Mouse (Mus musculus): Measurements from ENCODE around the gene Gtf3c5. TPM values are rescaled to one million over a fixed set of nuclear protein-coding genes. Genes with fewer than 3 reads are reported as not detected.

The Gtf3c5 gene
- polyA plus RNA-seq, 1 experiment from 2014 or later = 37.2 TPM

DNA sequence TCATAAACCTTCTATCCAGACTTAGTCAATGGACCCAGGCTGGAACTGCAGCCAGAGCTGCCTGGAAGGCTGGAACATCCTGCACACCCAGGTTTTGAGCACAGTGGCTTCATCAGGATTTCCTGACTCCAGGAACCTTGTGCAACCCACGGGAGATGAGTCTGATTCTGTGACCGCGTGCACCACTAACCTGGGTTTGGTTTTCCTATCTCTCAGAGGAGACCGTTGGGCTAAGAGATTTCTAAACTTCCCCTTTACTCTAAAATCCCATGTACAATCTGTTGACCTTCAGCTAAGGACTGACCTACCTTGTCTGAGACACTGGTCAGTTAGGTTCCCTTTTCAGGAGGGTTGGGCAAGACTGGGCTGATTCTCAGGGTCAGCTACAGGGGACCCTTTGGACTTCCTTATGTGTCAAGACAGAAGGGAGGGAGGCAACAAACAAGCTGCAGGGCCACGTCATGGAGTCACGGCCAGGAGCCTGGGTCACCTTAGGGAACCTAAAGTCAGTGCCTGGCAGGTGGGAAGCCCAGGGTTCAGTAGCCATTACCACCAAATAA, 35.3 kb upstream of the Gtf3c5 start:
- ATAC-seq (ENCODE audit: low FRiP score) = no peak
- Histone ChIP-seq H3K4me2 (no peak overlapping the region), H3K4me3 (replicated peaks) (no peak overlapping the region), H3K4me1 (peaks cover 4% of the 10 kb centered on the region; the same call in 1 of the 2 replicates), H3K27ac (replicated peaks) (no peak overlapping the region), H3K9me3 (replicated peaks) (no peaks in the 10 kb centered on the region), H3K36me3 (no peaks in the 10 kb centered on the region), H3K9ac (replicated peaks) (no peak overlapping the region), H3K27me3 (replicated peaks) (peaks cover 21% of the 10 kb centered on the region)
- 84% methylated on average over 6 of the region's 6 CpGs for WGBS

DNA sequence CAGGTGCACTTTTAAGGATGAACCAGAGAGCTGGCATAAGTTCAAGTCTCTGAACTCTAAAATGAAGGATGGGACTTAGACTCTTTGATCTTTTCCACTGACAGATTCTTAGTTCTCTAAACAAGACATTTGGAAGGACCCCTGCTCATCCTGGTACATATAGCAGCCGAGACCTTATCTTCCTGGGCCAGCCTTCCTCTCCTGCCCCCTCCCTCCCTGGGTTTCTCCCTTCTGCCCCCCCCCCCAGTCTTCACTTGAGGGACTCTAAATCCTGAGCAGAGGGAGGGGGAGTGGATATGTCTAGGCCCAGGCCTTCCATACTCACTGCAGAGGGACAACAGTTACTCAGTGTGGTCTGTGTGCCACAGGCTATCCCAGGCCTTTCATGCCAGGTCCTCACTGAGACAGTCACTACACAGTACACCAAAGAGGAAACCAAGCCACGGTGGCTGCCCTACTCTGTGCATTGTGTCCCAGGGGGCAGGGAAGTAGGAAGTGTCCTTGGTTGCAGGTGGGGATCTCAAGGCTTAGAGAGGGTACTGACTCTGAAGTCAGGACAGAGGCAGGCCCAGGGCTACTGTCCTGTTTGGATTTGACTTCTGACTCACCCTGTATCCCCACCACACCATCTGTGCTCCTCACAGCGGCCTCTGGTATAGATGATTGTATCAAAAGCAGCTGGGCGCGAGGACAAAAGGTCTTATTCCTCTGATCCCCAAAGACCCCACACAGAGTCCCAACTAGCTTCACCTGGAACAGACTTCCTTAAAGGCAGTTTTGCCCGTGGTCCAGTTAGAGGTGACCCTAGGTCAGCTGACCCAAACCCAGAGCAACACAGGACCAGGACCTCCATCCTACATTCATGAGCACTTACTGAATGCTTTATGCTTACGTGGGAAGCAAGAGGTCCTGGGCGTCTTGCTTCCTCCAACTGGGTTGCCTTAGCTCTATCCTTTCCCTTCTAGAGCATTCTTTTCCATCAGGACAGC, 34.2 kb upstream of the Gtf3c5 start:
- Histone ChIP-seq H3K4me2 (no peak overlapping the region), H3K27me3 (replicated peaks) (peaks cover 21% of the 10 kb centered on the region), H3K36me3 (no peaks in the 10 kb centered on the region), H3K4me1 (peaks cover 4% of the 10 kb centered on the region; the same call in 1 of the 2 replicates), H3K9me3 (replicated peaks) (no peaks in the 10 kb centered on the region), H3K27ac (replicated peaks) (no peak overlapping the region), H3K9ac (replicated peaks) (no peak overlapping the region), H3K4me3 (replicated peaks) (no peak overlapping the region)
- ATAC-seq (ENCODE audit: low FRiP score) = no peak
- WGBS = 83% methylated on average over 8 of the region's 8 CpGs

DNA sequence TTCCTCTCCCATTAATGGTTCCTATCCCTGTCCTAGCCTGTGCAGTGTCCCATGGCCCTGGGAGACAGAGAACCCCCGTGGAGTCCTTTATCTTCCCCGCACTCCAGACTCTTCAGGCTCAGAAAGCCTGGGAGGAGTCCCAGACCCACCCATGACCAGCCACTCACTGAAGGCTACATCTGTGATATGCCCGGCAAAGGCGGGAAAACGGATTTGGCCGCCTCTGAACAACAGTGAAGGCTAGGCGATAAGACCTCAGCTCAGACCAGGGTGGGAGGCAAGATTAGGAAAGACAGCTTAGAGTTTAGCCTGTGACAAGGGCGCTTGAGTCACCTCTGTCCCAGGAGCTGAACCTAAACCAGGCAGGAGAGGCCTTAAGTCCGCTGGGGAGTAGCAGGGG, 33.3 kb upstream of the Gtf3c5 start:
- Histone ChIP-seq H3K4me3 (replicated peaks) (no peak overlapping the region), H3K9ac (replicated peaks) (no peak overlapping the region), H3K36me3 (no peaks in the 10 kb centered on the region), H3K9me3 (replicated peaks) (no peaks in the 10 kb centered on the region), H3K4me1 (peaks cover 4% of the 10 kb centered on the region; the same call in 1 of the 2 replicates), H3K27ac (replicated peaks) (no peak overlapping the region), H3K27me3 (replicated peaks) (peaks cover 14% of the 10 kb centered on the region), H3K4me2 (no peak overlapping the region)
- 84% methylated on average over 9 of the region's 9 CpGs for WGBS
- no peak for ATAC-seq (ENCODE audit: low FRiP score)

DNA sequence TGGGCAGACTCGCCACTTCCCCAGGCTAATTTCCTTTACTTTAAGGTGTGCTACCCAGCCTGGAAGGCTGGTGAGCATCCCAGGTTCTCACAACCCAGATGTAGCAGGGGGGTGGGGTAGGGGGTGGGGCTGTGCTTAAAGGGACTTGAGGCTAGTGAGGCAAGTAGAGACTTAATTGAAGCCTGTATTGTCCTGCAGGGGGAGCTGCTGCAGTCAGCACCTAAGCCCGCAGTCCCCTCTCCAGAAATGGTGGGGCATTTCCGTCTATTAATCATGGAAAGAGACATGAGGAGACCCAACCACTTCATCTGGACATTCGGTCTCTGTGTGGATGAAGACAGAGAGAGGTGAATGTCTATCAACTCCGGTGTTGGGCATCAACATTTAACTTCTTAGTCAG, 32.8 kb upstream of the Gtf3c5 start:
- no peak overlapping the region for H3K4me2 ChIP-seq
- H3K36me3 ChIP-seq = no peaks in the 10 kb centered on the region
- no peak overlapping the region for H3K4me3 ChIP-seq (replicated peaks)
- no peak overlapping the region for H3K27ac ChIP-seq (replicated peaks)
- H3K9ac ChIP-seq (replicated peaks) = no peak overlapping the region
- peaks cover 9% of the 10 kb centered on the region for H3K27me3 ChIP-seq (replicated peaks)
- ATAC-seq (ENCODE audit: low FRiP score) = no peak
- WGBS = 30% methylated on average over 5 of the region's 5 CpGs
- H3K9me3 ChIP-seq (replicated peaks) = no peaks in the 10 kb centered on the region
- no peaks in the 10 kb centered on the region for H3K4me1 ChIP-seq

DNA sequence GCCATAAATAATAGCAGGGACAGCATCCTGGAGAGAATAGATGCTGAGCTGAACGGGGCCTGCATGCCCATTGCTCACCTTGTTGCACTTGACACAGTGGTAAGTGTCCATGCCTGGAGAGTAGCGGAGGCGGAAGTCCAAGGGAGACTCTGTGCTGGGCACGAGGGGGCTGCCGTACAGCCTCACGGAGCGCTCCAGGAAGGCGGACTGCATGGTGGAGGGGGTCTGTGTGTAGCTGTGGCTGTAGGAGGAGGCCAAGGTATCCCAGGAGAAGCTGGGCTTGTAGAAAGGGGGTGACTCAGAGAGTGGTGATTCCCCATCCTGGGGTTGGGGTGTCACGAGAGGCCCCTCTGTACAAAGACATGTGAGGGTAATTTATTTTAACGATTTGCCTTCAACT, 30.0 kb upstream of the Gtf3c5 start:
- H3K27ac ChIP-seq (replicated peaks) = no peak overlapping the region
- no peaks in the 10 kb centered on the region for H3K36me3 ChIP-seq
- H3K27me3 ChIP-seq (replicated peaks) = no peaks in the 10 kb centered on the region
- WGBS = 88% methylated on average over 10 of the region's 10 CpGs
- no peak overlapping the region for H3K4me2 ChIP-seq
- no peak for ATAC-seq (ENCODE audit: low FRiP score)
- H3K9me3 ChIP-seq (replicated peaks) = no peaks in the 10 kb centered on the region
- no peak overlapping the region for H3K4me3 ChIP-seq (replicated peaks)
- H3K9ac ChIP-seq (replicated peaks) = no peak overlapping the region
- H3K4me1 ChIP-seq = no peaks in the 10 kb centered on the region

DNA sequence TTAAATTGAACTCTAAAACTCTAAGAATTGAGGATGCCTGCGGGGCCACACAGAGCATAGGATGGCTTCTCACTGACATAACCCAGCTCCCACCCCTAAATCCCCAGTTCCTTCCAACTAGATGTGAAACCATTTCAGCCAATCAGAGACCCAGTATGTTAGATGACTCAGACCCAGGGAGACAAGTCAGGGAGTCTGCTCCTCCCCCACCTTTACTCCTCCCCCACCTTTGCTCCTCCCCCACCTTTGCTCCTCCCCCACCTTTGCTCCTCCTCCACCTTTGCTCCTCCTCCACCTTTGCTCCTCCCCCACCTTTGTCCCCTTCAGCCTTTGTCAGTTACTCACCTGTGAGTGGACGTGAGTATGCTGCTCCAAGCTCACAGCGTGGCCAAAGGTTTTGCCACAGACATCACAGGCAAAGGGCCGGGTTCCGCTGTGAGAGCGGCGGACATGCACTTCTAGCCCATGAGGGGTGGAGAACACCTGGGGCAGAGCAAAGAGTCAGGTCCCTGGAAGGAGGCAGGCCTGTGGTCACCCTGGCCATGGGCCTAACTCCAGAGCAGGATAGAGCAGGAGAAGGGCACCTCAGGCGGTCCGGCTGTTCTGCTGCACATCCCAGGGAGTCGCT, 29.0 kb upstream of the Gtf3c5 start:
- Histone ChIP-seq H3K9ac (replicated peaks) (no peak overlapping the region), H3K4me1 (no peaks in the 10 kb centered on the region), H3K27me3 (replicated peaks) (no peaks in the 10 kb centered on the region), H3K9me3 (replicated peaks) (no peaks in the 10 kb centered on the region), H3K36me3 (no peaks in the 10 kb centered on the region), H3K4me2 (no peak overlapping the region), H3K27ac (replicated peaks) (no peak overlapping the region), H3K4me3 (replicated peaks) (no peak overlapping the region)
- WGBS = 68% methylated on average over 10 of the region's 10 CpGs
- no peak for ATAC-seq (ENCODE audit: low FRiP score)

DNA sequence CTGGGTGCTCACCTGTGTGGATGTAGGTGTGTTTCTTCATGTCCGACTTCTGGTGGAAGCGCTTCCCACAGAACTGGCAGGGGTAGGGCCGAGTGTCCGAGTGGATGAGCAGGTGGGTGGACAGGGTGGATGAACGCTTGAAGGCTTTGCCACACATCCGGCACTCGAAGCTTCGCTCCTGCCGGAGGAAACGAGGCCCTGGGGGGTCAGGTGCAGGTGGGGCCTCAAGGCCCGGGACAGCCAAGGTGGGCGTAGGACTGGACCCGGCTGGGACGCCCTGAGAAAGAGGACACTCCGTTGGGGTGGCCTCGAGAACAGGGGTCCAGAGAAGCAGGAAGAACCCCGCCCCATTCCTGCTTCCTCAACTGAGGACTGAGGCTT, 27.8 kb upstream of the Gtf3c5 start:
- Histone ChIP-seq H3K27ac (replicated peaks) (no peak overlapping the region), H3K27me3 (replicated peaks) (no peaks in the 10 kb centered on the region), H3K4me3 (replicated peaks) (no peak overlapping the region), H3K4me2 (no peak overlapping the region), H3K9me3 (replicated peaks) (no peaks in the 10 kb centered on the region), H3K4me1 (no peaks in the 10 kb centered on the region), H3K9ac (replicated peaks) (no peak overlapping the region), H3K36me3 (no peaks in the 10 kb centered on the region)
- no peak for ATAC-seq (ENCODE audit: low FRiP score)
- 86% methylated on average over 17 of the region's 17 CpGs for WGBS

DNA sequence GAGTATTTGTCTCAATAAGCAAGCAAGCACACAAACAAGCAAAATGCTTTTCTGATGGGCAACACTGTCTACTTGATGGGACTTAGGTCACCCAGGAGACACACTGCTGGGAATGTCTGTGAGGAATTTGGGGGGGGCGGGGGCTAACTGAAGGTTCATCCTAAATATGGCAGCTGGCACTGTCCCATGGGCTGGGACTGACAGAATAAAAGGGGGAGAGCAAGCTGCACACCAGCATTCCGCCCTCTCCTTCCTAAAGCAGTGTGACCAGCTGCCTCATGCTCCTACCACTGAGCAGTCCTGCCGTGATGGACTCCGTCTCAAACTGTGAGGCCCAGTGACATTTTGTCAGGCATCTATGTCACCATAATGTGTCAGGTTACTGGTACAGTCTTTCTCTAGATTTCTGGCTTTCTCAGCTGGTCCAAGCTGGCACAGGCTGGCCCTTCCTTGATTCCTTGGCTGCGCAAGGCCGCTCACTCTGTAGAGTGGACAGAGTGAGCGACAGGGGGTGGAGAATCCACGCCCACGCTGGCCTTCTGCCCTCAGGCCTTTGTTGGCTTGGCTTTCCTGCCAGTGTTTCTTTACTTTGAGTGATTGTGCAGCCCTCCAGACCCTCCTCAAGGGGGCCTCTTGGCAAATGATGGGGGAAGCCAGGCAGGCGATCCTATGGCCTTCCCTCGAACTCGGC, 27.3 kb upstream of the Gtf3c5 start:
- Histone ChIP-seq H3K4me2 (no peak overlapping the region), H3K36me3 (no peaks in the 10 kb centered on the region), H3K4me1 (no peaks in the 10 kb centered on the region), H3K9me3 (replicated peaks) (no peaks in the 10 kb centered on the region), H3K27ac (replicated peaks) (no peak overlapping the region), H3K27me3 (replicated peaks) (no peaks in the 10 kb centered on the region), H3K9ac (replicated peaks) (no peak overlapping the region), H3K4me3 (replicated peaks) (no peak overlapping the region)
- ATAC-seq (ENCODE audit: low FRiP score) = no peak
- WGBS = 73% methylated on average over 12 of the region's 12 CpGs

DNA sequence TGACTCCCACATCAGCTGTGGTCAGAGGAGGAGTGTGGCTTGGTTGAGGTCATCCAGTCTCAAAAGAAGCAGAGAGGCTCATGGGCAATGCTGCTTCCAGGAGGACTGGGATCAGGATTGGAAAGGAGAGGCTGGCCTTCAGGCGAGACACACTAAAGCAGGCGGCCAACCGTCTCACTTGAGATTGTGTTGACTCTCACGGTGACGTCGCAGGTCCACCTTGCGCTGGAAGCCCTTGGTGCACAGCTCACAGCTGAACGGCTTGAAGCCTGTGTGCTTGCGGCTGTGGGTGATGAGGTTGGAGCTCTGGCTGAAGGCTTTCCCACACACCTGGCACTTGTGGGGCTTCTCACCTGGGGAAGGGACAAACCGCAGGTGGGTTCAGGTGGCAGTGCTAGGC, 26.3 kb upstream of the Gtf3c5 start:
- H3K4me1 ChIP-seq = no peaks in the 10 kb centered on the region
- no peak overlapping the region for H3K9ac ChIP-seq (replicated peaks)
- H3K36me3 ChIP-seq = no peaks in the 10 kb centered on the region
- no peak overlapping the region for H3K27ac ChIP-seq (replicated peaks)
- ATAC-seq (ENCODE audit: low FRiP score) = no peak
- H3K9me3 ChIP-seq (replicated peaks) = no peaks in the 10 kb centered on the region
- no peak overlapping the region for H3K4me2 ChIP-seq
- H3K27me3 ChIP-seq (replicated peaks) = no peaks in the 10 kb centered on the region
- WGBS = 90% methylated on average over 10 of the region's 10 CpGs
- no peak overlapping the region for H3K4me3 ChIP-seq (replicated peaks)

DNA sequence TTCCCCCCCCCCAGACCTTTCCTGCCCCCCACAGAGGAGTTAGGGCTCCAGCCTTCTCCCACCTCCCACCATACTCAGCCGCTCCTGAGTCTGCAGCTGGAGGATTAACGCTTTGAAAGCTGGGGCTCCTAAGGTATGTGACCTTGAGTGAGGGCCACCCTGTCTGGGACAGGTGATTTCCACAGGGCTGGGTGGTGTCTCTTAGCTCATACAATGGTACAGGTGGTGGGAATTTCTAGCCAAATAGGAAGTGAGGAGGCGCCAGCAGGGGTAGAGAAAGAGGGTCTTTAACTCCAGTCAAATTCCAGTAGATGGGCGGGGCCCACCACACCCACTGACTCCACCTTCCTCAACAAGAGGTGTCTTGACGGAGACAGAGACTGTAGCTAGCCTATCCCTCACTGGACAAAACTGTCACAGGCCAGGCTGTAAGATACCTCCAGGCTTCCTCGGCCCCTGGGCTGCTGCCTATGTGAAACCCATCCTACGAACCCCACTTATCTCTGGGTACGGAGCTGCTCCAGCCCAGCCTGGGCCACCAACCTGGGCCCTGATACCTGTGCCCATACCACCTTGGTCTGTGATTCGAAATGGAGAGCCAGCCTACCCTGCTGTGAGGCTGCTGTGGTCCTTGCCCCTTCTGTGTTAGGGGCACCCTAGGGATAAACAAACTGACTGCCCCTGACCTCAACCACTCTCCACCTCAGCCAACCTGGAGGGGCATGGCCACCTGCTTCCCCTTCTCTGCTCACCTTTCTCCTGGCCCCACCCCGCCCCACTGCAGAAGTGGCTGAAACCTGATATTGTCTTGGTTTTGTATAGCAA, 24.0 kb upstream of the Gtf3c5 start:
- no peaks in the 10 kb centered on the region for H3K9me3 ChIP-seq (replicated peaks)
- H3K4me1 ChIP-seq = no peaks in the 10 kb centered on the region
- no peak overlapping the region for H3K9ac ChIP-seq (replicated peaks)
- ATAC-seq (ENCODE audit: low FRiP score) = no peak
- H3K4me2 ChIP-seq = no peak overlapping the region
- no peak overlapping the region for H3K27ac ChIP-seq (replicated peaks)
- H3K4me3 ChIP-seq (replicated peaks) = no peak overlapping the region
- H3K27me3 ChIP-seq (replicated peaks) = no peaks in the 10 kb centered on the region
- H3K36me3 ChIP-seq = no peaks in the 10 kb centered on the region
- 47% methylated on average over 10 of the region's 10 CpGs for WGBS
